Mouse (Mus musculus) monocyte, adult 5-6 weeks (primary cell): Measurements from ENCODE around the gene Btbd35f27. TPM values are rescaled to one million over a fixed set of nuclear protein-coding genes. Genes with fewer than 3 reads are reported as not detected.
"Not testable (repeated sequence)": the region's sequence is repeated elsewhere in the genome, so short reads cannot be mapped to it uniquely, and the experiment has no call there.

Source experiments
- ATAC-seq: fragments of 153-309, 156-312 bp; replicated peaks from 2 replicates; pipeline ENCODE4 v1.8.0; 2017; ENCODE audit warnings: mild to moderate bottlenecking; ENCODE audit not compliant: low TSS enrichment, insufficient number of reproducible peaks, severe bottlenecking, poor library complexity, low FRiP score
- total RNA-seq: library from RNA; stranded (forward); fragments of 200-1000, 200-491, 200-594 nt; gene quantifications from 3 replicates; pipeline ENCODE4 v1.2.3, GENCODE M21; 2017

Btbd35f27 gene
- not detected in 3 replicates for total RNA-seq

GRCm38 (mm10) chrX:4951835-4952234, at the start of gene Btbd35f27:
TSS of gene Btbd35f27 (plus strand) at chrX:4952135.
- not testable (repeated sequence) for ATAC-seq

Other genes starting within 250 kb of the Btbd35f27 start
- gene Btbd35f4, start 151.6 kb upstream of the Btbd35f27 start, total RNA-seq = not detected in 3 replicates